Mouse (Mus musculus) lung, postnatal 10 days (tissue): ENCODE measurements around the gene Mavs.

Experiments used
- DNase-seq: peaks from one replicate; pipeline ENCODE4 v3.0.0; 2021

Mavs gene

GRCm38 (mm10) chr2:131262213-131262672, 28.4 kb downstream of the Mavs start, which contains the start of gene Pank2:
Gene Pank2 (plus strand): TSS chr2:131262495.
- DNase-seq: peak; percentile 99

DNA sequence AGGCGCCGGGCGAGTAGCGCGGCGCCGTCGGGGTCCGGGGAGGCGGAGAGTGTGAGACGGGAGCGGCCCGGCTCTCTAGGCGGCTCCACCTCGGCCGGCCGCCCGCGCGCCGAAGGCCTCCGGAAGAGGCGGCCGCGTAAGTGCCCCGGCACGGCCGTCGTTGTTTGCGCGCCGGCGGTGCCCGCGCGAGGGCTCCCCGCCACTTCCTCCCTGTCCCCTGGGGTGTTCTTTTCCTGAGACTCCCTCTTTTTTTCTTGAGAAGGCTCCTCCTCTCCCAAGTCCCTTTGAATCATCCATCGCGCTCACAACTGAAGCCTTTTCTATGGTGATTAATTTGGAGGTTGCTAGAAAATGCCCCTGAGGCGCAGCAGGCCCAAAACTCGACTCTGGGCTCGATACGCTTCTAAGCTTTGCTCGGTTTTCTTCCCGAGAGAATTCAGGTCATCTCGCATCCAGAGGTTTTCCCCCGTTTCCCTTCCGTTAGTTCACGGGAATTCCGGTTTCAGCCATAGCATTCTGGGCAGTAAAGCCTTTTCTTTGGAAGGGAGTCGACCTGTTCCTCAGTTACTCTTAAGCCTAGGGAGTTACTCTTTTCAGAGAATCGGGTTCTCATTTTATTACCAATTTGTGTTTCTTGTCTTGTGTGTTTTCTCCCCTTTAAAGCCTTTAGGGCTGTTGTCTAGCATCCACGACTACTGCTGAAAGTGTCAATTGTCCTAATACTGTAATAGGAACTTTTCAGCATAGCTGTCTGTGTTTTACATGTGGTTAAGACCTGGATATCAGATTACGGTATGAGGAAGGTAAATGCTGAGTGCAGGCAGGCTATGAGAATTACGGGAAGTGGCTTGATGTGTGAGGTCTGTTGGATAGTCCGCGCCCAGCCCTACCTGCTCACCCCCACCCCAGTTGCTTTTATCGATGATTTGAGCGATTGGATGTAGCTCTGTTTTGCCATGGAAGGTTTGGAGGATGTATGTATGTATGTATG, 29.1 kb downstream of the Mavs start:
- DNase-seq: peak; percentile 73

GRCm38 (mm10) chr2:131264027-131264426, 30.2 kb downstream of the Mavs start:
- DNase-seq: no peak

- no peak for DNase-seq
These were observed 31.2 kb downstream of the Mavs start for GRCm38 (mm10) chr2:131265056-131265455.

- no peak for DNase-seq
These were observed 41.6 kb downstream of the Mavs start for GRCm38 (mm10) chr2:131275493-131275892.

DNA sequence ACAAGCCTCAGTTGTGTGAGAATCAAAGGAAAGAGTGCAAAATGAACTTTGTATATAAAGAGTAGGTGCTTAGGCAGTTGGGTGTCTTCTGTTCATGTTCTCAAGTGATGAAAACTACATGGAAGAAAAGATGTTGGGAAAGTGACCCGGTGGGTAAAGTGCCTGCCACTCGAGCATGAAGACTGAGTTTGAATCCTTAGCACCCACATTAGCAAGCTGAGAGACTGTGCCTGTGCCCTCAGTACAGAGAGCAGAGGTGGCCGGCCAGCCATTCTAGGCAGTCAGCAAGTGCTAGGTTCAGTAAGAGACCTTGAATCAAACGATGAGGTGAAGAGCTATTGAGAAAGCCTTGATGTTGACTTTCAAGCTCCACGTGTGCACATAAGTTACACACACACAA, 42.9 kb downstream of the Mavs start:
- DNase-seq: no peak

DNA sequence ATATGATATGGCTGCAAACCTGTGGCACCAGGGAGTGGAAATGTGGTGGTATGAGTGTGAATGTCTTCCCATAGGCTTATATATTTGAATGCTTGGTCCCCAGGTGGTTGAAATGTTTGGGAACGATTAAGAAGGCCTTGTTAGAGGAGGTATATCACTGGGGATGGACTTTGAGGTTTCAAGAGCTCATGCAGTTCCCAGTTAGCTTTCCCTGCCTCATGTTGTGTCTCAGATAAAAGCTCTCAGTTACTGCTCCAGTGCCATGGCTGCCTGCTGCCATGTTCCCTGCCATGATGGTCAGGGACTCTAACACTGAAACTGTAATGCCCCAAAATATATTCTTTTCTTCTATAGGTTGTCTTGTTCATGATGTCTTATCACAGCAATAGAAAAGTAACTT, 47.7 kb downstream of the Mavs start:
- DNase-seq: no peak

DNA sequence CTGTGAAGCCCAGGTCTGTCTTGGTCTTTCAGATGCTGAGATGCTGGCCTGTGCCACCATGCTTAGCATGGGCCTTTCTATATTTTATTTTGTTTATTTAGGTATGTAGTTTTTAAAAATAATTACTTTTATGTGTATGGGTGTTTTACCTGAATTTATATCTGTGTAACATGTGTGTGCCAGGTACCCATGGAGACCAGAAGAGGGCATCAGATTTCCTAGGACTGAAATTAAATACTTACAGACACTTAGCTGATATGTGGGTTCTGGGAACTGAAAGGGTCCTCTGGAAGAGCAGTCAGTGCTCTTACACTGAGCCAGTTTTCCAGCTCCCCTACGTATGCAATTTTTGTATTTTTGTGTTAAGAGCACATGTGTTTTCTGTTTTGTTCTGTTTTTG, 52.4 kb downstream of the Mavs start:
- no peak for DNase-seq

DNA sequence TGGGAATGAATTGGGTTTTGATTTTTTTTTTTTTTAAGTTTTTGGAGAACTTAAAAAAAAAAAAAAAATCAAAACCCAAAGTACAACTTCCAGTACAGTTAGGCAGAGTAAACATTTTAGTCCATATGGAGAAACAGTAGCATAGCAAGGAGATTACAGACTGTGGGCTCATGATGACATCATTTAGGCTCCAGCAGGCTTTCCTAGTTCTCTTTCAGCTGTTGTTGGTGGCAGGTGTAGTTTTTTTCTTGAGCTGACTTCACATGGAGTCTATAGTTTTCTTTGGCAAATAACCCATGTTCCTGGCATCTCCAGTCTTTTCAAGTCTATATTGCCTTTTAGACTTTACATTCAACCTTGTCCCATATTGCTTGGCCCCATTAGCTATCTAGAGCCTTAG, 56.8 kb downstream of the Mavs start:
- DNase-seq: no peak

DNA sequence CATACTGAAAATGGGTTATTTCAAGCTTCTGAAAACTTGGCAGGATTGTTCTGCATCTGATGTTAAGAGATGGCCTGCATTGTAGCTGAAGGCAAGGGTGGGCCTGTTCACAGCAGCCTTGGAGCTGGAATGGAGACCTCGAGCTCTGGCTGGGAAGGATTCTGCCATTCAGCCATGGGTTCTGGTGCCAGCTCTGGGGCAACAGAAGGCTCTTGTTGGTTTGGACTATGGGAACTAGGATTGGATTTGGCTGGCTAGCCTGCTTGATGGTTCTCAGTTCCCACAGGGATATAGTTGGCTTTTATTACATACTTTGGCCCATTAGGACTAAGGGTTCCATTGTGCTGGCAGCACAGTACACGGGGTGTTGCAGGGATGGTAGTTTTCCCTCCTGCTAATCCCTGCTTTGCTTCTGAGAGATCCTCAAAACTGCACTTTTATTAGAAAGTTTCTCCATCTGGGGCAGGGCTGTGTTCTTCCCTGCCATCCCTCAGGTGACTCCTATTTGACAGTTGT, 62.9 kb downstream of the Mavs start:
- DNase-seq: no peak
